Mouse (Mus musculus) layer of hippocampus, adult 2 months (tissue): ENCODE measurements around the gene Galnt9. TPM values are rescaled to one million over a fixed set of nuclear protein-coding genes. Genes with fewer than 3 reads are reported as not detected.

Experiments
- DNase-seq, 2 experiments: peaks; one replicate each; pipeline ENCODE4 v3.0.0; 2022; ENCODE audit warnings: low spot score in 2 of 2
- H3K27ac ChIP-seq: fragments of 200-600 bp; 2 replicates; pipeline ENCODE4 v1.8.1; 2022
- H3K4me3 ChIP-seq: fragments of 200-600 bp; 2 replicates; pipeline ENCODE4 v1.8.1; 2022; ENCODE audit warnings: mild to moderate bottlenecking
- CTCF ChIP-seq: fragments of 200-600 bp; conservative IDR thresholded peaks from 2 replicates; pipeline ENCODE4 v1.8.1; 2022; ENCODE audit warnings: antibody characterized with exemption, mild to moderate bottlenecking, moderate library complexity
- total RNA-seq, 2 experiments: library from RNA; stranded (reverse); gene quantifications; 2 replicates each; pipeline ENCODE4 v1.2.3; 2021

Gene Galnt9
- total RNA-seq, 2 experiments from 2014 or later: 98.3 to 111 TPM

DNA sequence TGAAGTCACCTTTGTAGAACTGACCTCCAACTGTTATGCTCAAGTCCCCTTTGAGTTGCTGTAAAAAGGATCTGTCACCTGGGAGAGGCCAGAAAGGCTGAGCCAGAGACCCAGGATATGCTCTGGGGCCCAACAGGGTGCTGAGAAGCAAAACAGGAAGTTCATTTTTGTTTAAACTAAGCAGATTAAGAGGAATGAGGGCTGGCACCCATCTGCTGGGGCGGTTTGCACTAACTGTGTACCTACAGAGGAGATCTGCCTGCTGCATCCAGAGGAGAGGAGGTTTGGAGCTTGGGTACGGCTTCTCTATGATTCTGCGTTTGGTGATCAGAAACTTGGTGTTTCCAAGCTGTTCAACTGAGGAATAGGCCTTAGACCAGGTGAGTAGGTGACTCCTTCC lies 29.5 kb upstream of the Galnt9 start:
- no peak for TF ChIP-seq CTCF

DNA sequence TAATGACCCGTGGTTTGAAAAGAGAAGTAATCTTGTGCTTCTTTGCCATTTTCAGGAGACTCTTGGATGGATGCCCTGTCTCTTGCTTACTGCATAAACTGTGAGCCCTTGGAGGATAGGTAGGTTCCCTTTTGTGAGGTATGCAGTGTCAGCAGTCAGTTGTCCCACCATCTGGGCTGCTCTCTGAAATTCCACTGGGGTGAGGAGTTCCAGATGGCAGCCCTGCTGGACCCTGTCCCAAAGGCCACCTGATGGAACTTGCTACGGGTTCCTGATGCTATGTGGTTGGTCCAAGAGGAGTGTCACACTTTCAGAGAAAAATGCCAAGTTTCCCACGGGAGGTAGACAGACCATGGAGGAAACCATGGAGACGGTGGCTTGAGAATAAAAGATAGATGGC lies 27.8 kb upstream of the Galnt9 start:
- Histone ChIP-seq H3K27ac (no peak overlapping the region), H3K4me3 (no peak overlapping the region)
- TF ChIP-seq CTCF: no peak
- DNase-seq: no peak

More for the DNA sequence above, 29.5 kb upstream of the Galnt9 start:
- Histone ChIP-seq H3K4me3 (no peak overlapping the region), H3K27ac (no peak overlapping the region)
- DNase-seq: no peak

DNA sequence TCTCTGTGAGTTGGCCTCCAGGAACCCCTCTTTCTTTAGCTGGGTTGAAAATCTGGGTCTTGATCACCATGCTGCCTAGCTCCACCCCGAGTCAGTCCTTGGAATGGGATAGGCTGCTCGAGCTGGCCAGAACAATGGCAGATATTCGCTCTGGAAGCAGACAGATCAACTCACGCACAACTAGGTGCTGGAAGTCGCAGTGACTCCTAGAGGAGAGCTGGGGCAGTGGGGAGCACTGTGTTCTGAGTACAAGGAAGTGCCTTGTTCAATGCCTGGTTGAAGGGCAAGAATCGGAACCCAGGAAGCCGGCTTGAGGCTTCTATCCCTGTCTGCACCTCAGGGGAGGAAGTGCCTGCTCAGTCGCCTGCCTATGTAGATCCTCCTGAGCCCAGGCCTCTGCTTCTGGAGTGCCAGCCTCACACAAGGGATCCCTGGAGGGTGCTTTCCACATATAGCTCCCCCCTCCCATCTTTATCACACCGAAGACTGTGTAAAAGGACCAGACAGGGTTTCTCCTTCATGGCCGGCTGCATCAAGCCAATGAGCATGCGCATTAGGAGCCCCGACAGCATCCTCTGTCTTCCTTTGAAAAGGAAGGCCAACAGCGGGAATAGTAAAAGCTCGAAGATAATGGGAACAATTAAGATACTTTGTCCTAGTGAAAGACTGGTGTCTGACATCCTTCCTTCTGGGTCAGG lies 25.9 kb upstream of the Galnt9 start:
- DNase-seq: no peak
- Histone ChIP-seq H3K4me3 (no peak overlapping the region), H3K27ac (no peak overlapping the region)
- TF ChIP-seq CTCF: no peak

DNA sequence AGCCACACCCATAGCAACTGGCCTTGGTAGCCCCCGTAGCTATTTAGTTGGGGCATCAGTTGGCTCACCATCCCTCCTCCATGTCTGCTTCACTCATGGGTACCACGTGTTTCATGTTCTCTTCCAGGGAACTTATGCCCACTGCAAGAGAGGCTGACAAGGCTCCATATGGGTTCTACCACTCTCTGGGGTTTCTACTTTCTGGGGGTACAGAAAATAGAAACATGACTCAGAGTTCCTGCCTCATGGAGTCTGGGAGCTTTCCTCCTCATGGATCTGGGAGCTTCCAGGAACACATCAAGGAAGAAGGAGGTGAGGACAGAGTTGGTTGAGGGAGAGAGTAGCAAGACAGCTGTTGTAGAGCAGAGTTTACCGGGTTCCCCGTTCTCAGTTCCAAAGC lies 23.2 kb upstream of the Galnt9 start:
- no peak for TF ChIP-seq CTCF
- peak overlapping the region; percentile 65 for H3K27ac ChIP-seq
- no peak overlapping the region for H3K4me3 ChIP-seq
- DNase-seq: peak in 1 of 2 experiments; percentile 70

DNA sequence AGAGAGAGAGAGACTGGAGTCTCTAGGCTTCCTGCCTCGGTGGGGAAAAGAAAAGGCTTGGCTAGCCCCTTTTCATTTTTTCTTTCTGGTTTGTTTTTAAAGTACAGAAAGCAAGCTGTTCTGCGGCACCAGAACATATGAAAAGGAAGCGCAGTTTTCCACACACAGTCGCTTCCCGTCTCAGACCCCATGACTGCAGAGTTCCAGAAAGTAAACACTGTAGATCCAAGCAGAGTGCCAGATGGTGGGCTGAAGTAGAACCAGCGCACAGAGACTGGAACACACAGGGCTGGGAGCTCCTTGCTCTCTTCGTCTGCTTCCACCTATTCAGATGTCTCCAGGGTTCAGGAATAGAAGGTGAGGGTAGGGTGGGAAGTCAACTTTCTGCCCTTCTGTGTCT lies 22.3 kb upstream of the Galnt9 start:
- no peak overlapping the region for H3K4me3 ChIP-seq
- H3K27ac ChIP-seq: peak overlapping the region; percentile 41; the same call in 1 of the 2 replicates
- DNase-seq: peak; percentile 31 to 51
- no peak for TF ChIP-seq CTCF

DNA sequence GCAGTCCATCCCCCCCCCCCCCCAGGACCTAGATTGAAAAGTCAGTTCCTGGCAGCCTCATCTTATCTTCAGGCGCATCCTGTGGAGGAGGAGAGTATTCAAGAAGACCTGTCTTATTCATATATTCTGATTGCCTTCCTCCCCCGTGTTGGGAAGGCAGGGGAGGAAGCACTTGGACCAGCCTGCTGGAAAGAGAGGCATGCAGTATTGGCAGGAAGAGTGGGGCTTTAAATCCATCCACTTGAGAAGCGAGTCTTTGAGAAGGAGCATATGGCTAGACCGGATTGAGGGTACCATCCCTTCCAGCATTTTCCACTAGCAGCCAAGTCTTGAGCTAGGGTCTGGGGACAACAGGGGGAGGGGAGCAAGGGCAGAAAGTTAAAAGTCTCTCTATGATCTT lies 20.9 kb upstream of the Galnt9 start:
- no peak for TF ChIP-seq CTCF
- peak in 1 of 2 experiments; percentile 73 for DNase-seq
- H3K4me3 ChIP-seq: no peak overlapping the region
- no peak overlapping the region; the same call in 1 of the 2 replicates for H3K27ac ChIP-seq

DNA sequence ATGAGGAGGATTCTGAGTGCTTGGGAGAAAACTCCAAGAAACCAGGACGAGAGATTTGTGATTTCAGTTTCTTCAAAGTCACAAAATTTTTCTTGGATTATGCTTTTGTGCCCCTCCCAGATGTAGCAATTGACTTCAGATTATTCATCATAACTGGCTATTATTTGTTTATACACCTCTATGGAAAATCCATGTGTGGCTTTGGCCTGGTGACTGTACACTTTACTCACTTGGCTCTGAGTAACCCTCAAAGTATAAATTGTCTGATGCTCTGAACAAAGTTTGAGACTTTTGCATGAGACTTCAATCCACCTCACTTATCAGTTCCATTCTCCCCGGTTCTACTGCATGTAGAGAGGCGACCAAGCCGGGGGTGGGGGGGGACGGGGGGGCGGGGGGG lies 18.5 kb upstream of the Galnt9 start:
- H3K4me3 ChIP-seq: no peak overlapping the region

DNA sequence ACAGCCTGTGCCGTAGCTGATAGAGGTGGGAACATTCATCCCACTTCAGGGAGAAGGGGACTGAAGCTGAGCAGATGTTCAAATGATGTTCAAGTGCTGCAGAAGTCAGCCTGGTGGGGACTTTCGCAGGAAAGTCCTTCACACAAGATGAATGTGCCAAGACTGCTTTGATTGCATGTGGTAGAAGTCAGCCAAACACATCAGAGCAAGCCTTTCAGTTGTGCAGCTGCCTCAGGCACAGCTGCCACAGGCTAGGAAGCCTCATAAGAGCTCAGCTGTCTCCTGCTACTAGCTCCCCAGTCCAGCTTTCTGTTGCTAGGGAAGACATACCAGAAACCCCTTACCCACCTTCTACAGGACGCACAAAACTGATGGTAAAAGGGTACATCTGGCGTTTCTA lies 17.6 kb upstream of the Galnt9 start:
- no peak overlapping the region for H3K27ac ChIP-seq
- no peak for TF ChIP-seq CTCF
- H3K4me3 ChIP-seq: no peak overlapping the region
- no peak for DNase-seq

More for the DNA sequence above, 18.5 kb upstream of the Galnt9 start:
- no peak overlapping the region for H3K27ac ChIP-seq
- TF ChIP-seq CTCF: no peak
- no peak for DNase-seq

DNA sequence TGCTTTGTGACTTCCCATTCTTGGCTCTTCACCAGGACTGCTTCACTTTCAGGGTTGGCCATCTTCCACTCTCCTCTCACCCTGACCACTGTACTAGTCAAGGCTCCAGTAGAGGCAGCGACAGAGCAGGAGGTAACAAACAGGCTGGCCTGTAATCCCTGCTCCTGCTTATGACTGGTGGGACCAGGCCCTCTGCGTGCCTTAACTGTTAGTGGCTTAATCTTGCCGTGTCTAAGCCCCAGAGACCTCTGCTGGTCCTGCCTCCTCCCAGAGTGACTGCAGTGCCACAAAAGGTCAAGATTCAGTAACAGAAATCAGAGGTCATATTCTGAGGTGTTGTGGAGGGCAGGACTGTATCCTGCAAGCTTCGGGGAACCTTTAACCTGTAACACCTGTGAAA lies 13.1 kb upstream of the Galnt9 start:
- no peak overlapping the region for H3K27ac ChIP-seq
- TF ChIP-seq CTCF: no peak
- DNase-seq: no peak
- H3K4me3 ChIP-seq: no peak overlapping the region

DNA sequence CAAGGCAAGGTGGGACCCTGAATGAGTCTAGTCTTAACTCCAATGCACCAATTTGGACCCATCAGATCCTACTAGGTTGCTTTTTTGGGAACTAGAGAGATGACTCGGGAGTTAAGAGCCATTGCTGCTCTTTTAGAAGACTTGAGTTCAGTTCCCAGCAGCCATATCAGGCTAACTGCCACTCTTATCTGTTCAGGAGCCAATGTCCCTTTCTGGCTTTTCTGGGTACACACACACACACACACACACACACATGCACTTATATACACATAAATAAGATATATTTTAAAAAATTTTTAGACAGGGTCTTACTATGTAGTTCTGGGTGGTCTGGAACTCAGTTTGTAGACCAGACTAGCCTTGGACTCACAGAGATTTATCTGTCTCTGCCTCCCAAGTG lies 9.8 kb upstream of the Galnt9 start:
- no peak overlapping the region for H3K4me3 ChIP-seq
- no peak overlapping the region for H3K27ac ChIP-seq
- TF ChIP-seq CTCF: no peak
- DNase-seq: no peak

DNA sequence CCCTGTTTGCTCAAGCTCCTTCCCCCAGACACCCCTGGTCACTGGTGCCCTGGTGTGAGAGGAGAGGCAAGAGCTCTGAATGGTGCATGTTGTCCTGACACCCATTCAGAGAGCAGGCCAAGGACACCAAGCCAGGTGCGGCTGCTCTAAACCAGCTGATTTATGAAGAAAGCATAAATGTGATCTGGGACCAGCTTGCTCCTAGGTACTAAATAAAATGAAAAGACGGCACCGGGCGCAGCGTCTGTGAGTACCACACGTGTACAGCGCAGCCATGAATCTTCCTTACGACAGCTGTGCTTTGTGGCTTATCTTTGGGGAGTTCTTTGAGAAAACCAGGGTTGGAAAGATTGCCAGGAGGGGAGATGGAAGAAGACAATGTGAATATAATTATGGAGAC lies 8.2 kb upstream of the Galnt9 start:
- Histone ChIP-seq H3K27ac (no peak overlapping the region), H3K4me3 (no peak overlapping the region)

DNA sequence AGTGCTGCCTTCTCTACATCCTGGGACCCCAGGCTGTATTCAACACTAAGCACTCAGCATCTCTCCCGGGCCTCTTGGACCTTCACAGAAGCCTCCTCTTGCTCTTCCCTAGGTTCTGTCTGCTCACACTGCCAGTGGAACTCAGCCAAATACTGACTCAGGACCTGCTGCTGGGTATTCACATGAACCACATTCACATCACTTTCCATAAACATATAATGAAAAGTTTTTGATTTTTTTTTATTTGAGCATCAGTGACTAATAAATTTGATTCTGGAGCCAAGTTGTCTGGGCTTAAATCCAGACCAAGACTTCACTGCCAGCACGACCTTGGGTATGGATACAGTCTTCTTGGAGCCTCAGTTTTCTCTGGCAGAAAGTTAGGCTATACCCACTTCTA lies 3.2 kb upstream of the Galnt9 start:
- DNase-seq: no peak
- Histone ChIP-seq H3K27ac (no peak overlapping the region), H3K4me3 (no peak overlapping the region)
- TF ChIP-seq CTCF: no peak

More for the DNA sequence above, 8.2 kb upstream of the Galnt9 start:
- no peak for DNase-seq
- no peak for TF ChIP-seq CTCF

DNA sequence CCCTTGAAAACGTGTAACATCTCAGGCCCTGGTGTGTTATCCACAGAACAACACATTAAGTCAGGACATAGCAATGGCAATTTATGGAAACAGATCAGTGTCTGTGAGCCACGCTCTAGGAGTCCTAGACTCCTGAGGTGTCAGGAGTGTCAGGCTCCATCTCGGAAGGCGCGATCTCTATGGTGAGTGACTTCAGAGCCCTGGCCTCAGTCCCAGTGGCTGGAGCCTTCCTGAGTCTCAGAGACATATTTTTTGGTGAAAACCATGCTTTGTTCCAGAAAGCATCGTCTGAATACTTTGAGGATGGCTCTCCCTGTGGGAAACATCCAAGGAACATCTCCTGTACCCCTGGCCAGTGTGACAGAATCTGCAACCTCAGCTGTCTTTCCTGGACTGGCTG lies 2.7 kb upstream of the Galnt9 start:
- DNase-seq: no peak
- no peak overlapping the region for H3K27ac ChIP-seq
- no peak overlapping the region for H3K4me3 ChIP-seq
- no peak for TF ChIP-seq CTCF

DNA sequence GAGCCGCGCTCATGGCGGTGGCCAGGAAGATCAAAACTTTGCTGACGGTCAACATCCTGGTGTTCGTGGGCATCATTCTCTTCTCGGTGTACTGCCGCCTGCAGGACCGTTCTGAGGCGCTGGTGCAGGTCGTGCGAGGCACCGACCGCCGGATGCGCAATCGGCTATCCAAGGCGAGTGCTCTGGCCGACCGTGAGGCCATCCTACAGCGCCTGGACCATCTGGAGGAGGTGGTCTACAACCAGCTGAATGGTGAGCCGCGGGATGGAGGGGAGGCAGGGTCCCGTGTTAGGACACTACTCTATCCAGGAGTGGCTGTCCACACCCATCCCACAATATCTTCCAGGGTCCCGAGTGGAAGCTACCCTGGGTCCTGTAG lies 525 bp downstream of the Galnt9 start:
- peak overlapping the region; percentile 72 for H3K4me3 ChIP-seq
- TF ChIP-seq CTCF: peak; percentile 43
- no peak for DNase-seq
- peak overlapping the region; percentile 82 for H3K27ac ChIP-seq

DNA sequence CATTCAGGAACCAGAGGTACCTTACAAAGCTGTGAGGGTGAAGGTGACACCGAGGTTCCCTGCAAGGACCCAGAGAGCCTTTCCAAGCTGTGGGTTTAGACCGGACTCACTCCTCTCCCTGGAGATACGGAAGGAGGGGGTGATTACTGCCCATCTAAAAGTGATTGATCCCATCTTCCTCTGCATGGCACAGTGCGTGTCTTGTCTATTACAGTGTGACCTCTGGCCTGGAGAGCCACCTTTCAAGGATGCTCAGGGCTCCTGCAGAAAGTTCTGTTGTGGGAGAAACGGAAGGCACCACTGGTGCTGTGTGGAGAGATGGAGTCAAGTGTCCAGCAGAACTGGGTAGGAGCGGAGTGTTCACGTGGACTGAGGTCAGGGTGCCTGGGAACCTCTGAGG lies 1.2 kb downstream of the Galnt9 start:
- DNase-seq: no peak
- Histone ChIP-seq H3K4me3 (peak overlapping the region; percentile 72), H3K27ac (peak overlapping the region; percentile 82)
- TF ChIP-seq CTCF: no peak
